Mouse (Mus musculus) heart, adult 2 months (tissue): ENCODE data around the gene Slc22a17.
A peak's percentile ranks its signal among the peaks of the same experiment; 100 is the strongest.

ENCODE experiments used
- CTCF ChIP-seq: fragments of 200-600 bp; IDR thresholded peaks from 2 replicates; pipeline ENCODE4 v1.8.1; 2022; ENCODE audit warnings: antibody characterized with exemption, mild to moderate bottlenecking, moderate library complexity
- EP300 ChIP-seq: fragments of 200-500 bp; IDR thresholded peaks from 2 replicates; pipeline ENCODE4 v1.6.1; 2011; ENCODE audit warnings: low read depth, low read length, control low read depth; ENCODE audit not compliant: insufficient read depth

DNA sequence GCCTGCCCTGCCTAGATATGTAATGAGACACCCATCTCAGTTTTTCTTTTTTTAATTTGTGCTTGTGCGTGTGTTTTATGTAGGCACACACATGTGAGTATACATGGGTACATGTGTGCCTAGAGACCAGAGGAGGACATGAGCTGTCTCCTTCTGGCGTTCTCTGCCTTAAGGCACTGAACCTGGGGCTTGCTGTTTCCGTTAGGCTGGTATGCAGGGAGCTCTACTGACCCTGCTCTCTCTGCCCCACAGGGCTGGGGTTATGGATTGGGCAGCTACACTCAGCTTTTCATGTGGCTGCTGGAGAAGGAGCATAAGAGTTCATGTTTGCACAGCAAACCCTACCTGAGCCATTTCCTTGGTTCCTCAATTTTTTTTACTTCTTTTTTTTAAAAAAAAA is 41.5 kb upstream of the Slc22a17 start:
- TF ChIP-seq CTCF (no peak), EP300 (peak; percentile 100)
